Mouse (Mus musculus) spleen, adult 12 weeks (tissue): ENCODE measurements around the gene Gm20388.
"Not testable (repeated sequence)": the region's sequence is repeated elsewhere in the genome, so short reads cannot be mapped to it uniquely, and the experiment has no call there.

Source experiments
- DNase-seq: peaks from one replicate; pipeline ENCODE4 v3.0.0; 2022; ENCODE audit warnings: low spot score

Gm20388 gene

GRCm38 (mm10) chr8:123800867-123801266, 3890.2 kb downstream of the Gm20388 start:
- no peak for DNase-seq

- DNase-seq, result no peak
These were observed 3890.9 kb downstream of the Gm20388 start for GRCm38 (mm10) chr8:123801538-123801937.

- DNase-seq, result no peak
These were observed 3893.0 kb downstream of the Gm20388 start for GRCm38 (mm10) chr8:123803639-123804038.

GRCm38 (mm10) chr8:123804586-123804985, 3893.9 kb downstream of the Gm20388 start:
- no peak for DNase-seq

GRCm38 (mm10) chr8:123805209-123805717, 3894.6 kb downstream of the Gm20388 start:
- DNase-seq, result no peak

GRCm38 (mm10) chr8:123805718-123806373, 3895.2 kb downstream of the Gm20388 start, which contains the start of gene Rab4a:
Gene Rab4a, plus strand, starts transcription at chr8:123805985.
- DNase-seq, result peak; percentile 31

GRCm38 (mm10) chr8:123806374-123806935, 3895.8 kb downstream of the Gm20388 start:
- no peak for DNase-seq

- no peak for DNase-seq
These were observed 3896.4 kb downstream of the Gm20388 start for GRCm38 (mm10) chr8:123807024-123807431.

- no peak for DNase-seq
These were observed 3897.4 kb downstream of the Gm20388 start for GRCm38 (mm10) chr8:123807852-123808573.

GRCm38 (mm10) chr8:123808671-123809070, 3898.0 kb downstream of the Gm20388 start:
- DNase-seq, result no peak

- not testable (repeated sequence) for DNase-seq
These were observed 3898.7 kb downstream of the Gm20388 start for GRCm38 (mm10) chr8:123809342-123809741.

GRCm38 (mm10) chr8:123812227-123812626, 3901.6 kb downstream of the Gm20388 start:
- DNase-seq, result no peak

GRCm38 (mm10) chr8:123813173-123813891, 3902.7 kb downstream of the Gm20388 start:
- no peak for DNase-seq

GRCm38 (mm10) chr8:123813892-123814266, 3903.2 kb downstream of the Gm20388 start:
- DNase-seq, result no peak

- no peak for DNase-seq
These were observed 3904.7 kb downstream of the Gm20388 start for GRCm38 (mm10) chr8:123815325-123815724.

GRCm38 (mm10) chr8:123816939-123817338, 3906.3 kb downstream of the Gm20388 start:
- no peak for DNase-seq

GRCm38 (mm10) chr8:123817747-123818146, 3907.1 kb downstream of the Gm20388 start:
- DNase-seq, result no peak

- no peak for DNase-seq
These were observed 3909.3 kb downstream of the Gm20388 start for GRCm38 (mm10) chr8:123819683-123820610.

GRCm38 (mm10) chr8:123820780-123821179, 3910.1 kb downstream of the Gm20388 start:
- no peak for DNase-seq

GRCm38 (mm10) chr8:123823111-123823510, 3912.5 kb downstream of the Gm20388 start:
- no peak for DNase-seq

GRCm38 (mm10) chr8:123823532-123824123, 3913.0 kb downstream of the Gm20388 start:
- no peak for DNase-seq
